Mouse (Mus musculus) liver, embryonic 14.5 days (tissue): Measurements from ENCODE around the gene Hmgn3. TPM values are rescaled to one million over a fixed set of nuclear protein-coding genes. Genes with fewer than 3 reads are reported as not detected.
"Not testable (repeated sequence)": the region's sequence is repeated elsewhere in the genome, so short reads cannot be mapped to it uniquely, and the experiment has no call there.

ENCODE experiments used
- ATAC-seq: fragments of 200-750 bp; cut with Nextera tagmentation; 2 replicates; pipeline ENCODE4 v1.8.0; 2017; ENCODE audit warnings: moderate number of reproducible peaks, mild to moderate bottlenecking, moderate library complexity; ENCODE audit not compliant: insufficient read depth
- DNase-seq, 3 experiments: peaks; one replicate each; pipeline ENCODE4 v3.0.0-alpha.2; 2012 to 2013; ENCODE audit warnings: low read depth in 3 of 3, low spot score in 3 of 3
- H3K27ac ChIP-seq: fragments of 300-500 bp; sonication (generic); 2 replicates; pipeline ENCODE4 v1.5.1; 2014; ENCODE audit warnings: moderate library complexity, mild to moderate bottlenecking, control low read depth, inconsistent platforms
- H3K27me3 ChIP-seq: fragments of 300-500 bp; sonication (generic); 2 replicates; pipeline ENCODE4 v1.6.1; 2014; ENCODE audit warnings: mild to moderate bottlenecking, low read length, moderate library complexity; ENCODE audit not compliant: control insufficient read depth, insufficient read depth
- H3K36me3 ChIP-seq: fragments of 300-500 bp; sonication (generic); replicated peaks from 2 replicates; pipeline ENCODE4 v1.6.1; 2014; ENCODE audit warnings: low read depth; ENCODE audit not compliant: control insufficient read depth, insufficient read depth
- H3K4me1 ChIP-seq, 2 experiments: fragments of 200-500 bp in 1 of 2; fragments of 300-500 bp in 1 of 2; sonication (generic) in 1 of 2; replicated peaks; 2 replicates each; pipeline ENCODE4 v1.6.1; 2012 to 2014; ENCODE audit warnings: antibody characterized with exemption in 1 of 2, inconsistent platforms in 1 of 2, low read length in 1 of 2; ENCODE audit not compliant: control insufficient read depth in 2 of 2, insufficient read depth in 2 of 2
- H3K4me2 ChIP-seq: fragments of 300-500 bp; sonication (generic); 2 replicates; pipeline ENCODE4 v1.6.1; 2014; ENCODE audit warnings: low read depth, mild to moderate bottlenecking, control low read depth, moderate library complexity
- H3K4me3 ChIP-seq, 2 experiments: fragments of 200-500 bp in 1 of 2; fragments of 300-500 bp in 1 of 2; sonication (generic) in 1 of 2; 2 replicates each; pipeline ENCODE4 v1.5.1; 2012 to 2014; ENCODE audit warnings: low read depth in 2 of 2, low read length in 2 of 2, mild to moderate bottlenecking in 2 of 2, control low read depth in 1 of 2, inconsistent platforms in 1 of 2, moderate library complexity in 1 of 2; ENCODE audit not compliant: insufficient read depth in 1 of 2
- H3K9ac ChIP-seq: fragments of 300-500 bp; sonication (generic); replicated peaks from 2 replicates; pipeline ENCODE4 v1.6.1; 2014; ENCODE audit warnings: mild to moderate bottlenecking, control low read depth, moderate library complexity
- H3K9me3 ChIP-seq: fragments of 300-500 bp; sonication (generic); 2 replicates; pipeline ENCODE4 v1.6.1; 2016; ENCODE audit warnings: low read length, mixed read lengths; ENCODE audit not compliant: control insufficient read depth
- CTCF ChIP-seq: IDR thresholded peaks from 2 replicates; pipeline ENCODE4 v1.5.1; 2016; ENCODE audit warnings: antibody characterized with exemption, low read depth, control low read depth
- EP300 ChIP-seq: IDR thresholded peaks from 2 replicates; pipeline ENCODE4 v1.6.1; 2016; ENCODE audit warnings: antibody characterized with exemption, low read depth
- WGBS: fragments of 180-500 bp; shearing (Covaris S2); extraction: QIAGEN DNeasy Blood & Tissue Kit; methylation state at CpG from one replicate; pipeline ENCODE4 v1.1.7; 2014; ENCODE audit not compliant: insufficient replicate concordance; 5-methylcytosine and 5-hydroxymethylcytosine counted together
- polyA plus RNA-seq, 2 experiments: library from polyadenylated mRNA; depleted of rRNA in 1 of 2; stranded (reverse) in 1 of 2; unstranded in 1 of 2; fragments of >200 nt; fragmentation: Nextera tagmentation in 1 of 2; extraction: Ambion mirVana in 1 of 2; gene quantifications; 2 replicates each; pipeline versions ENCODE4 v1.2.1 to v1.2.3; 2012 to 2014

The Hmgn3 gene
- polyA plus RNA-seq, 2 experiments, result 2.2 to 3.1 TPM

DNA sequence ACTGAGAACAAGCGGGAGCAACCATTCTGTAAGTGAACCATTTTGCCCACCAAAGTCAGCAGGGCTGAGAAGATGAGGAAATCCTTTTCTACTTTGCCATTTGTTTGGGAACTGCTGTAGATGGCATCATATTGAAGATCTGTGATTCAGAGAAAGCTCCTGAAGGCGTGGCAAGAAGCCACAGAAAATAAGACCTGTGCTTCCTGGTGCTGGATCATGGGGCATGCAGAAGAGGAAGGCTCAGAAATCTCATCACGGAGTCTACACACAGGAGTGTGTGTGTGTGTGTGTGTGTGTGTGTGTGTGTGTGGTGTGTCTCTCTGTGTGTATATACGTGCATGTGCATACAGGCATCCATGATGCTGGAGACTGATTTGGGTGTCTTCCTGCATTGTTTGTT is 16.7 kb downstream of the Hmgn3 start:
- Histone ChIP-seq H3K4me1 (no peaks in the 10 kb centered on the region), H3K4me3 (no peak overlapping the region), H3K27me3 (no peaks in the 10 kb centered on the region), H3K27ac (no peak overlapping the region), H3K4me2 (no peak overlapping the region), H3K36me3 (no peaks in the 10 kb centered on the region), H3K9ac (no peak overlapping the region), H3K9me3 (no peaks in the 10 kb centered on the region)
- DNase-seq, result no peak
- no peak for TF ChIP-seq EP300
- TF ChIP-seq CTCF, result no peak
- no peak for ATAC-seq
- 62% methylated on average over 4 of the region's 4 CpGs for WGBS

- ATAC-seq (no peak), DNase-seq (no peak)
- Histone ChIP-seq H3K27me3 (no peaks in the 10 kb centered on the region), H3K9ac (no peak overlapping the region), H3K9me3 (no peaks in the 10 kb centered on the region), H3K4me3 (no peak overlapping the region), H3K4me2 (no peak overlapping the region), H3K27ac (no peak overlapping the region), H3K4me1 (no peaks in the 10 kb centered on the region), H3K36me3 (no peaks in the 10 kb centered on the region)
- no peak for TF ChIP-seq CTCF
- TF ChIP-seq EP300, result no peak
- 64% methylated on average over 7 of the region's 7 CpGs for WGBS
Observed at GRCm38 (mm10) chr9:83127840-83128239, 18.6 kb downstream of the Hmgn3 start.

GRCm38 (mm10) chr9:83126482-83126881 is 20.0 kb downstream of the Hmgn3 start:
- DNase-seq, H3K9ac ChIP-seq, H3K9me3 ChIP-seq, H3K27ac ChIP-seq, H3K36me3 ChIP-seq, H3K4me3 ChIP-seq, ATAC-seq, H3K4me2 ChIP-seq, H3K27me3 ChIP-seq, H3K4me1 ChIP-seq: not testable (repeated sequence)
- 62% methylated on average over 6 of the region's 6 CpGs for WGBS

DNA sequence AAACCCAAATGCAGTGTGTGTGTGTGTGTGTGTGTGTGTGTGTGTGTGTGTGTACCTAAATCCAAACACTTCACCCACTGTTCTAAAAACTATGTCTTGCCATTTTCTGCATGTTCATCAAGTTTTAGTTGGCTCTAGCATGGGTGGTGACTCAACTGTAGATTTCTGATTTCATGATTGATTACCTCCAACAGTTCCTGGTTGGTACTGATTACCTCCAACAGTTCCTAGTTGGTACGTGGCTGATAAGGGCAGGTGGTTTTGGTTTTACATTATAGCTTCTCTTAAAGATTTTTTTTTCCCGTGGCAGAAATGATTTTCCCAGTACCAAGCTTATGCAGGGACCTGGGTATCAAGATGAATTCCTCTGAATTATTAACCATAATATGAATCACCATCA is 27.3 kb downstream of the Hmgn3 start:
- no peaks in the 10 kb centered on the region for H3K36me3 ChIP-seq
- H3K9ac ChIP-seq, result no peak overlapping the region
- H3K27me3 ChIP-seq, result no peaks in the 10 kb centered on the region
- no peaks in the 10 kb centered on the region for H3K4me1 ChIP-seq
- ATAC-seq, result no peak
- no peak overlapping the region for H3K27ac ChIP-seq
- DNase-seq, result no peak
- WGBS, result 10% methylated on average over 2 of the region's 2 CpGs
- H3K4me3 ChIP-seq, result no peak overlapping the region
- no peaks in the 10 kb centered on the region for H3K9me3 ChIP-seq
- H3K4me2 ChIP-seq, result no peak overlapping the region
- TF ChIP-seq EP300 (peak; percentile 30; the same call in 1 of the 2 replicates), CTCF (no peak)

- WGBS, result 57% methylated on average over 7 of the region's 7 CpGs
- TF ChIP-seq EP300 (no peak), CTCF (no peak)
Observed at GRCm38 (mm10) chr9:83117486-83117885, 29.0 kb downstream of the Hmgn3 start.

More at GRCm38 (mm10) chr9:83117486-83117885, 29.0 kb downstream of the Hmgn3 start:
- Histone ChIP-seq H3K4me2 (no peak overlapping the region), H3K9ac (no peak overlapping the region), H3K9me3 (no peaks in the 10 kb centered on the region), H3K36me3 (no peaks in the 10 kb centered on the region), H3K27ac (no peak overlapping the region), H3K27me3 (no peaks in the 10 kb centered on the region), H3K4me1 (no peaks in the 10 kb centered on the region), H3K4me3 (no peak overlapping the region)
- ATAC-seq, result no peak
- DNase-seq, result no peak
